Mouse (Mus musculus) embryonic fibroblast, embryonic 13.5 days (primary cell): ENCODE measurements around the gene Gm26727.

Experiments used
- CTCF ChIP-seq: IDR thresholded peaks from 2 replicates; pipeline ENCODE4 v1.5.1; 2011; ENCODE audit warnings: mild to moderate bottlenecking, control low read depth, low read length, moderate library complexity, borderline replicate concordance; ENCODE audit not compliant: insufficient read depth
- POLR2A ChIP-seq: IDR thresholded peaks from 2 replicates; pipeline ENCODE4 v1.6.1; 2011; ENCODE audit warnings: low read depth, mild to moderate bottlenecking, control low read depth, low read length, moderate library complexity

DNA sequence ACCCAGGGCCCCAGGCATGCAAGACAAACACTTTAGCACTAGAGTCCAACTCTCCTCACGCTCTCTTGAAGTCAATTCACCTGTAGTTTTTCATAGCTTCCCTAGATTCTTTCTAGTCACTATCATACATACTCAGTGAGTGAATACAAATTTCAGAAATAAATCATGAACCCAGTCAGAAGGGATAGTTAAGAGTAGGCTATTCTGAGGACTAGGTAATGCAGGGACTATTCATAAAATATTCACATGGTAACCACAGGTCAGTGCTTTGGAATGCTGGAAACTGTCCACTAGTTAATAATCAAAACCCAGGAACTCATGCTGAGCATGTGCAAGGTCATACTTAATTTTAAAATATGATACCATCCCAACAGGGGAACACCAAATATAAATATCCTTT, 10.2 kb downstream of the Gm26727 start:
- no peak for TF ChIP-seq POLR2A
- no peak for TF ChIP-seq CTCF
